Mouse (Mus musculus) G1E (cell line): ENCODE data around the gene Agpat4.

Source experiments
- CTCF ChIP-seq: IDR thresholded peaks from 2 replicates; pipeline ENCODE4 v1.5.1; 2012; ENCODE audit warnings: low read depth, low read length, inconsistent platforms, mixed read lengths
- GATA1 ChIP-seq: IDR thresholded peaks from 2 replicates; pipeline ENCODE4 v1.6.1; 2012; ENCODE audit warnings: borderline replicate concordance, low read length, inconsistent platforms, mixed read lengths
- POLR2AphosphoS5 ChIP-seq: IDR thresholded peaks from 2 replicates; pipeline ENCODE4 v1.6.1; 2012; ENCODE audit warnings: low read depth, low read length, inconsistent platforms; ENCODE audit not compliant: insufficient replicate concordance

- TF ChIP-seq CTCF: no peak
- TF ChIP-seq GATA1: no peak
- no peak for TF ChIP-seq POLR2AphosphoS5
Observed at GRCm38 (mm10) chr17:12265969-12266925, 147.7 kb downstream of the Agpat4 start.
